Mouse (Mus musculus): Measurements from ENCODE around the gene Klhdc8a. TPM values are rescaled to one million over a fixed set of nuclear protein-coding genes. Genes with fewer than 3 reads are reported as not detected.
A peak's percentile ranks its signal among the peaks of the same experiment; 100 is the strongest.

Gene Klhdc8a
- polyA plus RNA-seq (2012; ENCODE audit: insufficient read depth, insufficient read length, low replicate concordance, missing spikeins), result not detected in 2 replicates

DNA sequence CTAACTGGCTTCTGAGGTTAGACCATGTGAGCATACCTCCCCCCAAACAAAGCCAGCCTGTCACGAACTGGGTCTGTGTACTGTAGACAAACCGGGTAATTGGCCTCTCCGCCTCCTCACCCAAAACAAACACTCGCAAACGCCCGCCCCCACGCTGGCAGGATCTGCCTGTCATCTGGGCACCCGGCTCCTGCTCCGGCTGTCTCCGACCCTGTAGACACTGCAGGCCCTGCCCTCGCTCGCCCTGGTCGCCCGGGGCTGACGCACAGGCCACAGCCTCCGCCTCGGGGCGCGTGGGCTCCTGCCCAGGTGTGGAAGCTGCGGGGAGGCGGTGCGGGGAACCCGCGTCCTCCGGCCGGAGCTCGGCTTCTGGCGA is at the start of gene Klhdc8a:
TSS of gene Klhdc8a (plus strand) at position 202 of the 376 bp plus-strand sequence.
- under 1% methylated on average over 28 of the region's 28 CpGs for WGBS

GRCm38 (mm10) chr1:132254467-132254866 is 44.0 kb upstream of the Klhdc8a start:
- WGBS, result 91% methylated on average over 6 of the region's 6 CpGs
- Histone ChIP-seq H3K4me3 (ENCODE audit: insufficient read depth, low read depth, low read length) (no peak overlapping the region), H3K4me1 (ENCODE audit: control insufficient read depth, insufficient read depth, low read length) (no peaks in the 10 kb centered on the region), H3K27ac (ENCODE audit: insufficient read depth, low read depth, low read length) (no peak overlapping the region)
- no peak for TF ChIP-seq CTCF (IDR thresholded peaks at IDR 0.05; ENCODE audit: insufficient read depth, low read depth, low read length)
- TF ChIP-seq POLR2A (IDR thresholded peaks at IDR 0.05; ENCODE audit: insufficient read depth, low read depth, low read length), result no peak

More for the DNA sequence above, at the start of gene Klhdc8a:
- Histone ChIP-seq H3K4me3 (ENCODE audit: insufficient read depth, low read depth, low read length) (peak within 1 kb of the TSS; percentile 55), H3K4me1 (ENCODE audit: control insufficient read depth, insufficient read depth, low read length) (peaks cover 24% of the 10 kb centered on the region), H3K27ac (ENCODE audit: insufficient read depth, low read depth, low read length) (peak within 1 kb of the TSS; percentile 29; the same call in 1 of the 2 replicates)
- no peak for TF ChIP-seq CTCF (IDR thresholded peaks at IDR 0.05; ENCODE audit: insufficient read depth, low read depth, low read length)

DNA sequence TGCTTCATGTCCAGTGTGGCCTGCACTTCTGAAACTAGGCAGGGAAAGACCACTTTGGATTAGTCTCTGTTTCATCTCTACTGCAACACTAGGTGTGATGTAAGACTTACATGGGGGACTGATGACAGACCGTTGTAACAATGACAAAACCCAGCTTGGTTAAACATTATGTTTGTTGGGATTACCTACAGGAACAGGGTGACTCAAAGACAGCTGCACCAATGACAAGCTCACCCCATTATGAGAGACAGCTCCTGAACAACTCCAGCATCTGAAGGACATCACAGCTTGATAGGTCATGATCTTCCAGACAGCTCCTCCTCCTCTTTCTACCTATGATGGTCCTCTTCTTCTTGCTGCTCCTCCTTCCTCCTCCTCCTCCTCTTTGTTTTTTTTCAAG is 38.1 kb upstream of the Klhdc8a start:
- TF ChIP-seq CTCF (IDR thresholded peaks at IDR 0.05; ENCODE audit: insufficient read depth, low read depth, low read length) (no peak), POLR2A (IDR thresholded peaks at IDR 0.05; ENCODE audit: insufficient read depth, low read depth, low read length) (no peak)
- H3K27ac ChIP-seq (ENCODE audit: insufficient read depth, low read depth, low read length), result no peak overlapping the region
- H3K4me1 ChIP-seq (ENCODE audit: control insufficient read depth, insufficient read depth, low read length), result no peaks in the 10 kb centered on the region
- H3K4me3 ChIP-seq (ENCODE audit: insufficient read depth, low read depth, low read length), result no peak overlapping the region
- WGBS, result 90% methylated on average over 1 of the region's 1 CpGs

DNA sequence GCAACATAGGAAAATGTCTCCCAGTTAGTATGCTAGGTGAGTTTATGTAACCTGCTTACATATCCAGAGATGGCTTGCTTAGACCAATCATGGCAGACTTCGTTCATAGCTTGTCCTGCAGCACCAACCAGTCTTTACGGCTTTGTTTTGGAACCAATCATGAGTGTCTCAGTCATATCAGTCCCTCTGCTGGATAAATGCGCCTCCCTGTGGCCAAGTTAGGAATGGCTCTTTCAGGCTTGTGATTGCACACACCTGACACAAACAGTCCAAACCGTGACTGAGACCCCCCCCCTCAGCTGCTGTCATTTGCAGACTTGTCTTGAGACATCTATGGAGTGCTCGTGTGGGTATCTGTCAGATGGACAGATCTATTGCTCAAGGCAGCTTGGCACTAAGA is 37.4 kb upstream of the Klhdc8a start:
- no peak for TF ChIP-seq CTCF (IDR thresholded peaks at IDR 0.05; ENCODE audit: insufficient read depth, low read depth, low read length)
- no peak for TF ChIP-seq POLR2A (IDR thresholded peaks at IDR 0.05; ENCODE audit: insufficient read depth, low read depth, low read length)
- no peaks in the 10 kb centered on the region for H3K4me1 ChIP-seq (ENCODE audit: control insufficient read depth, insufficient read depth, low read length)
- no peak overlapping the region for H3K4me3 ChIP-seq (ENCODE audit: insufficient read depth, low read depth, low read length)
- H3K27ac ChIP-seq (ENCODE audit: insufficient read depth, low read depth, low read length), result no peak overlapping the region
- WGBS, result 78% methylated on average over 5 of the region's 5 CpGs

- WGBS, result 82% methylated on average over 4 of the region's 4 CpGs
- Histone ChIP-seq H3K27ac (ENCODE audit: insufficient read depth, low read depth, low read length) (no peak overlapping the region), H3K4me1 (ENCODE audit: control insufficient read depth, insufficient read depth, low read length) (peaks cover 7% of the 10 kb centered on the region), H3K4me3 (ENCODE audit: insufficient read depth, low read depth, low read length) (no peak overlapping the region)
- no peak for TF ChIP-seq CTCF (IDR thresholded peaks at IDR 0.05; ENCODE audit: insufficient read depth, low read depth, low read length)
- no peak for TF ChIP-seq POLR2A (IDR thresholded peaks at IDR 0.05; ENCODE audit: insufficient read depth, low read depth, low read length)
Observed at GRCm38 (mm10) chr1:132263618-132264017, 34.8 kb upstream of the Klhdc8a start.

- TF ChIP-seq POLR2A (IDR thresholded peaks at IDR 0.05; ENCODE audit: insufficient read depth, low read depth, low read length), result no peak
- no peak for TF ChIP-seq CTCF (IDR thresholded peaks at IDR 0.05; ENCODE audit: insufficient read depth, low read depth, low read length)
- 81% methylated on average over 7 of the region's 7 CpGs for WGBS
- Histone ChIP-seq H3K27ac (ENCODE audit: insufficient read depth, low read depth, low read length) (no peak overlapping the region), H3K4me3 (ENCODE audit: insufficient read depth, low read depth, low read length) (no peak overlapping the region), H3K4me1 (ENCODE audit: control insufficient read depth, insufficient read depth, low read length) (peaks cover 13% of the 10 kb centered on the region)
Observed at GRCm38 (mm10) chr1:132264577-132264976, 33.8 kb upstream of the Klhdc8a start.

GRCm38 (mm10) chr1:132265211-132265859 is 33.1 kb upstream of the Klhdc8a start:
- 82% methylated on average over 8 of the region's 8 CpGs for WGBS
- no peak overlapping the region for H3K4me3 ChIP-seq (ENCODE audit: insufficient read depth, low read depth, low read length)
- TF ChIP-seq CTCF (IDR thresholded peaks at IDR 0.05; ENCODE audit: insufficient read depth, low read depth, low read length) (no peak), POLR2A (IDR thresholded peaks at IDR 0.05; ENCODE audit: insufficient read depth, low read depth, low read length) (no peak)
- peaks cover 15% of the 10 kb centered on the region for H3K4me1 ChIP-seq (ENCODE audit: control insufficient read depth, insufficient read depth, low read length)
- H3K27ac ChIP-seq (ENCODE audit: insufficient read depth, low read depth, low read length), result no peak overlapping the region

DNA sequence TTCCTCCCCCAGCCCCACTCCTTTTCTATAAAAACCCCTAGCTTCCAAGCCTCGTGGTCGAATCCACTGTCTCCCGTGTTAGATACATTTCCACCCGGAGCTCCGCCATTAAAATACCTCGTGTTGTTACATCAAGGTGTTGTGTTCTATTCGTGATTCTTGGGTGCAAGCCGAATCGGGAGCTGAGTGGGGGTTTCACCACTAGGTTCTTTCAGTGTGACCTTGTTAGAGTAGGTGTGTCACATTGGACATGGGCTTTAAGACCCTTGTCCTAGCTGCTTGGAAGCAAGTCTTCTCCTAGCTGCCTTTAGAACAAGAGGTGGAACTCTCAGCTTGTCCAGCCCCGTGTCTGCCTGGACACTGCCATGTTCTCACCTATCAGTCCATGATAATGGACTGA is 32.5 kb upstream of the Klhdc8a start:
- Histone ChIP-seq H3K4me1 (ENCODE audit: control insufficient read depth, insufficient read depth, low read length) (peaks cover 15% of the 10 kb centered on the region), H3K4me3 (ENCODE audit: insufficient read depth, low read depth, low read length) (no peak overlapping the region), H3K27ac (ENCODE audit: insufficient read depth, low read depth, low read length) (no peak overlapping the region)
- 92% methylated on average over 10 of the region's 10 CpGs for WGBS
- TF ChIP-seq POLR2A (IDR thresholded peaks at IDR 0.05; ENCODE audit: insufficient read depth, low read depth, low read length), result no peak
- no peak for TF ChIP-seq CTCF (IDR thresholded peaks at IDR 0.05; ENCODE audit: insufficient read depth, low read depth, low read length)

DNA sequence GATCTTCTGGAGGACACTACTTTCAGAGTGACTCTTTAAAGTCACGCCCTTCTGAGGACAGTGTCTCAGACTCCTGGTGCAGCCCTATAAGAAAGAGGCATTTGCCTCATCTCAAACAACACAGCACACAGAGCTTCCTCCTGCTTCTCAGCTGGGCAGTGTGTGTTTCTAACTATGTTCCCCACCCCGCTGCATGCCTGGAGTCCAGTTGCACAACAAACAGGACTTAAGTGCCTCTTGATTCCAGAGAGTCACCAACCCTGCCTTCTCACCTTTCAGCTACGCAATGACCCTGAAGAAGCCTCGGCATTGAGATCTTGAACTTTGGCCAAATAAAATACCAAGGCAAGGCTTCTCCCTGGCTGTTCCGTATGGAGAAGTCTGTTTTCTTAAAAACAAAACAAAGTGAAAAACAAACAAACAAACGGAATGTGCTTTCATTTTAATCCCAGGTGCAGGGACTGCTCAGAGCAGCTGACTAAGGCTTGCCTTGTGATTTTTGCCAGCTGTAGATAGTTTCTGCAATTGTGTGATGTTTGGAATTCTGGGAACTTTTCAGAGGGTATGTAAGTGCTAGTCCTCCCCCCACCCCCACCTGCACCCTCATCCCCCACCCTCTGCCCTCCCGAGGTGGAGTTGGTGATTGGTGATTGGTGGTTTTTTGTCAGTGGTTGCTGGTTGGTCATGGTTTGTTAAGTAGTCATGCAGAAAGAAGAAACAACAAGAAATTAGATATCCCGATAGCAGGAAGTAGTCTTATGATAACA is 31.5 kb upstream of the Klhdc8a start:
- no peak overlapping the region for H3K27ac ChIP-seq (ENCODE audit: insufficient read depth, low read depth, low read length)
- peaks cover 15% of the 10 kb centered on the region for H3K4me1 ChIP-seq (ENCODE audit: control insufficient read depth, insufficient read depth, low read length)
- TF ChIP-seq POLR2A (IDR thresholded peaks at IDR 0.05; ENCODE audit: insufficient read depth, low read depth, low read length) (no peak), CTCF (IDR thresholded peaks at IDR 0.05; ENCODE audit: insufficient read depth, low read depth, low read length) (no peak)
- H3K4me3 ChIP-seq (ENCODE audit: insufficient read depth, low read depth, low read length), result no peak overlapping the region
- WGBS, result 61% methylated on average over 8 of the region's 8 CpGs

Measured in olfactory bulb, adult 2 months (tissue).